Mouse (Mus musculus) hindbrain, postnatal 0 days (tissue): ENCODE results near the gene Aunip. TPM values are rescaled to one million over a fixed set of nuclear protein-coding genes. Genes with fewer than 3 reads are reported as not detected.
A peak's percentile ranks its signal among the peaks of the same experiment; 100 is the strongest.
"Not testable (repeated sequence)": the region's sequence is repeated elsewhere in the genome, so short reads cannot be mapped to it uniquely, and the experiment has no call there.

Experiments
- ATAC-seq: fragments of 200-750 bp; cut with Nextera tagmentation; 2 replicates; pipeline ENCODE4 v1.8.0; 2017; ENCODE audit warnings: mild to moderate bottlenecking, moderate TSS enrichment, moderate library complexity
- DNase-seq: peaks from one replicate; pipeline ENCODE4 v3.0.0-alpha.2; 2015; ENCODE audit warnings: low spot score
- H3K27ac ChIP-seq: fragments of 300-500 bp; sonication (generic); 2 replicates; pipeline ENCODE4 v1.5.1; 2014; ENCODE audit warnings: mild to moderate bottlenecking
- H3K27me3 ChIP-seq: fragments of 300-500 bp; sonication (generic); 2 replicates; pipeline ENCODE4 v1.6.1; 2014; ENCODE audit warnings: low read length, mixed read lengths; ENCODE audit not compliant: insufficient read depth
- H3K36me3 ChIP-seq: fragments of 300-500 bp; sonication (generic); 2 replicates; pipeline ENCODE4 v1.6.1; 2014; ENCODE audit warnings: low read length, mixed read lengths; ENCODE audit not compliant: insufficient read depth
- H3K4me1 ChIP-seq: fragments of 300-500 bp; sonication (generic); 2 replicates; pipeline ENCODE4 v1.6.1; 2014; ENCODE audit warnings: antibody characterized with exemption, low read length, mixed read lengths; ENCODE audit not compliant: insufficient read depth
- H3K4me2 ChIP-seq: fragments of 300-500 bp; sonication (generic); 2 replicates; pipeline ENCODE4 v1.6.1; 2014; ENCODE audit warnings: low read depth, mild to moderate bottlenecking, low read length, moderate library complexity, mixed read lengths
- H3K4me3 ChIP-seq: fragments of 300-500 bp; sonication (generic); 2 replicates; pipeline ENCODE4 v1.5.1; 2014; ENCODE audit warnings: low read length
- H3K9ac ChIP-seq: fragments of 300-500 bp; sonication (generic); replicated peaks from 2 replicates; pipeline ENCODE4 v1.6.1; 2014; ENCODE audit warnings: mild to moderate bottlenecking, low read length, moderate library complexity, mixed read lengths
- H3K9me3 ChIP-seq: fragments of 300-500 bp; sonication (generic); 2 replicates; pipeline ENCODE4 v1.6.1; 2016; ENCODE audit warnings: low read length, mixed read lengths
- CTCF ChIP-seq: IDR thresholded peaks from 2 replicates; pipeline ENCODE4 v1.5.1; 2016; ENCODE audit warnings: antibody characterized with exemption, control low read depth, low read depth
- WGBS: fragments of 180-500 bp; shearing (Covaris S2); extraction: QIAGEN DNeasy Blood & Tissue Kit; methylation state at CpG from one replicate; pipeline ENCODE4 v1.1.7; 2014; 5-methylcytosine and 5-hydroxymethylcytosine counted together
- polyA plus RNA-seq: library from polyadenylated mRNA; unstranded; fragments of >200 nt; fragmentation: Nextera tagmentation; extraction: Ambion mirVana; gene quantifications from 2 replicates; pipeline ENCODE4 v1.2.1, GENCODE M21; 2015
- total RNA-seq: library from RNA; depleted of rRNA; stranded (reverse); fragments of >200 nt; gene quantifications from 2 replicates; pipeline ENCODE4 v1.2.3, GENCODE M21; 2014

Gene Aunip
- total and polyA plus RNA-seq, 2 experiments from 2014 or later: 2.6 to 2.7 TPM

GRCm38 (mm10) chr4:134483696-134484095 is 27.1 kb upstream of the Aunip start:
- no peak for ATAC-seq
- TF ChIP-seq CTCF: no peak
- Histone ChIP-seq H3K27ac (no peak overlapping the region), H3K4me2 (no peak overlapping the region), H3K36me3 (no peaks in the 10 kb centered on the region), H3K9me3 (no peaks in the 10 kb centered on the region), H3K27me3 (no peaks in the 10 kb centered on the region), H3K4me3 (no peak overlapping the region), H3K9ac (no peak overlapping the region), H3K4me1 (no peaks in the 10 kb centered on the region)
- 22% methylated on average over 6 of the region's 6 CpGs for WGBS
- peak; percentile 42 for DNase-seq

- ATAC-seq (no peak), DNase-seq (no peak)
- no peak for TF ChIP-seq CTCF
- WGBS: 77% methylated on average over 10 of the region's 10 CpGs
- Histone ChIP-seq H3K36me3 (no peaks in the 10 kb centered on the region), H3K9me3 (no peaks in the 10 kb centered on the region), H3K4me3 (no peak overlapping the region), H3K27me3 (no peaks in the 10 kb centered on the region), H3K4me2 (no peak overlapping the region), H3K4me1 (no peaks in the 10 kb centered on the region), H3K9ac (no peak overlapping the region), H3K27ac (no peak overlapping the region)
These were observed 26.6 kb upstream of the Aunip start for GRCm38 (mm10) chr4:134484231-134484630.

- Histone ChIP-seq H3K9ac (no peak overlapping the region), H3K4me1 (no peaks in the 10 kb centered on the region), H3K27ac (no peak overlapping the region), H3K4me3 (no peak overlapping the region), H3K9me3 (no peaks in the 10 kb centered on the region), H3K36me3 (no peaks in the 10 kb centered on the region), H3K4me2 (no peak overlapping the region), H3K27me3 (no peaks in the 10 kb centered on the region)
- peak; percentile 39 for TF ChIP-seq CTCF
- DNase-seq (no peak), ATAC-seq (no peak)
- 89% methylated on average over 5 of the region's 5 CpGs for WGBS
These were observed 25.5 kb upstream of the Aunip start for GRCm38 (mm10) chr4:134485151-134485900.

- WGBS: 96% methylated on average over 5 of the region's 5 CpGs
- H3K9ac ChIP-seq: no peak overlapping the region
- no peak for TF ChIP-seq CTCF
- H3K36me3 ChIP-seq: no peaks in the 10 kb centered on the region
- DNase-seq: no peak
- no peaks in the 10 kb centered on the region for H3K27me3 ChIP-seq
- H3K4me2 ChIP-seq: no peak overlapping the region
- ATAC-seq: no peak
- no peaks in the 10 kb centered on the region for H3K4me1 ChIP-seq
- H3K27ac ChIP-seq: no peak overlapping the region
- H3K9me3 ChIP-seq: no peaks in the 10 kb centered on the region
- H3K4me3 ChIP-seq: no peak overlapping the region
These were observed 22.6 kb upstream of the Aunip start for GRCm38 (mm10) chr4:134488211-134488610.

GRCm38 (mm10) chr4:134489986-134490665 is 20.7 kb upstream of the Aunip start:
- no peak overlapping the region for H3K9ac ChIP-seq
- no peak overlapping the region for H3K4me3 ChIP-seq
- H3K4me2 ChIP-seq: no peak overlapping the region
- no peak for DNase-seq
- no peak for ATAC-seq
- H3K9me3 ChIP-seq: no peaks in the 10 kb centered on the region
- WGBS: 82% methylated on average over 11 of the region's 11 CpGs
- TF ChIP-seq CTCF: no peak
- no peaks in the 10 kb centered on the region for H3K36me3 ChIP-seq
- no peaks in the 10 kb centered on the region for H3K27me3 ChIP-seq
- peaks cover 4% of the 10 kb centered on the region; the same call in 1 of the 2 replicates for H3K4me1 ChIP-seq
- no peak overlapping the region for H3K27ac ChIP-seq

GRCm38 (mm10) chr4:134491716-134492115 is 19.1 kb upstream of the Aunip start:
- Histone ChIP-seq H3K9me3 (no peaks in the 10 kb centered on the region), H3K27ac (no peak overlapping the region), H3K4me2 (no peak overlapping the region), H3K4me1 (peaks cover 15% of the 10 kb centered on the region; the same call in 1 of the 2 replicates), H3K36me3 (no peaks in the 10 kb centered on the region), H3K9ac (no peak overlapping the region), H3K27me3 (no peaks in the 10 kb centered on the region), H3K4me3 (no peak overlapping the region)
- no peak for ATAC-seq
- WGBS: 58% methylated on average over 6 of the region's 6 CpGs
- DNase-seq: no peak
- no peak for TF ChIP-seq CTCF

- not testable (repeated sequence) for H3K9me3 ChIP-seq, H3K9ac ChIP-seq, H3K4me3 ChIP-seq, H3K36me3 ChIP-seq, H3K27me3 ChIP-seq, H3K27ac ChIP-seq, H3K4me2 ChIP-seq, ATAC-seq, DNase-seq
- H3K4me1 ChIP-seq: peaks cover 22% of the 10 kb centered on the region; the same call in 1 of the 2 replicates
- 93% methylated on average over 6 of the region's 6 CpGs for WGBS
These were observed 16.6 kb upstream of the Aunip start for GRCm38 (mm10) chr4:134494161-134494560.
